25 mouse cellular contexts compared by ENCODE assay signal in the genomic region with DNA sequence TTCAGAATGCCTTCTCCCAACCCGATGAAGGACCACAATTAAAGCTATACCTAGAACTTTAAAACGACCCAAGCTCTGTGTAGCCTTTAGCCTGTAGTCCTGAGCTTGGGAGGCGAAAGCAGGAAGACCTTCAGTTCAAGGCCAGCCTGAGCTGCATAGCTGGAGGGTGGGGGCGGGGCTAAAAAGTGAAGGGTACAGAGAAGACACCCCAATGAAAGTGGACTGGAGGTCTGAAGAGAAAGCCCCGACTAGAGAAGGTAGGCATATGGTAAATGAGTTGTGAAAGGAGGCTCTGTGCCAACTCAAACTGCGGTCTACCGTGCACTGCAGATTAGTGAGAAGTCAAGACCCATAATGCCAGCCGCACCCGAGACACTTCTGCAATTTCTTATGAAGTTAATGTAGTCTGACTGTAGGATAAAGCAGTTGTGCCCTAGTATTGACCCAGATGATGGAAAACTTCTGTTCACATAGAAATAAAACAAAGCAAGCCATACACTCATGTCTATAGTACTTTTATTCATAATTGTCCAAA. TPM values are rescaled to one million over a fixed set of nuclear protein-coding genes. Genes with fewer than 3 reads are reported as not detected.
DNase-seq lines count a peak whose midpoint lies in the region; ATAC-seq and TF ChIP-seq lines count a peak whose summit lies in the region.
"Had no signal": no experiment of that assay in that cellular context is flagged by ENCODE, and none has a peak within 500 bp of the region (broad histone marks: within the 10 kb centered on the region; RNA-seq: fewer than 3 reads in every experiment).

No protein-coding gene starts in this region.

- H3K36me3 ChIP-seq in liver, embryonic 14.5 days (replicated peaks; ENCODE audit: control insufficient read depth, insufficient read depth, low read depth): no peaks in the 10 kb centered on the region; the same call in 1 of the 2 replicates
- H3K36me3 ChIP-seq: hindbrain, embryonic 15.5 days; stomach, embryonic 15.5 days had no signal

- WGBS in liver, embryonic 14.5 days (ENCODE audit: insufficient replicate concordance): 72% methylated on average over 9 of the region's 9 CpGs

- no peak overlapping the region; the same call in 1 of the 2 replicates for H3K9ac ChIP-seq in liver, embryonic 14.5 days (replicated peaks)
- H3K9ac ChIP-seq: forebrain, embryonic 13.5 days; heart, embryonic 13.5 days; hindbrain, embryonic 15.5 days; stomach, embryonic 15.5 days had no signal

- peak overlapping the region; percentile 86 for H3K27ac ChIP-seq in liver, embryonic 14.5 days
- H3K27ac ChIP-seq: forebrain, embryonic 13.5 days; heart, embryonic 13.5 days; hindbrain, embryonic 10.5 days; hindbrain, embryonic 15.5 days; stomach, embryonic 15.5 days had no signal

- peaks cover 38 to 44% of the 10 kb centered on the region in 2 experiments for H3K4me1 ChIP-seq in liver, embryonic 14.5 days (replicated peaks; ENCODE audit: control insufficient read depth in 2 of 2, insufficient read depth in 2 of 2, low read length in 1 of 2)

- peak overlapping the region; percentile 64 for H3K4me2 ChIP-seq in liver, embryonic 14.5 days (ENCODE audit: low read depth)
- H3K4me2 ChIP-seq: forebrain, embryonic 13.5 days; heart, embryonic 13.5 days; hindbrain, embryonic 15.5 days; stomach, embryonic 15.5 days had no signal

- TF ChIP-seq EP300 in liver, embryonic 14.5 days (IDR thresholded peaks at IDR 0.05; ENCODE audit: low read depth): no peak

- no peaks in the 10 kb centered on the region for H3K9me3 ChIP-seq in liver, embryonic 14.5 days (ENCODE audit: control insufficient read depth, low read length)
- H3K9me3 ChIP-seq: forebrain, embryonic 13.5 days; heart, embryonic 13.5 days; hindbrain, embryonic 10.5 days; hindbrain, embryonic 15.5 days; stomach, embryonic 15.5 days had no signal

- DNase-seq in spleen, postnatal 10 days (ENCODE audit: low spot score in 2 of 2): peak; percentile 39 to 59
- DNase-seq in spleen, adult 18-20 months: no peak
- no peak for DNase-seq in liver, embryonic 14.5 days (ENCODE audit: low read depth in 3 of 3, low spot score in 3 of 3)
- no peak for DNase-seq in natural killer cell, adult 2 months (ENCODE audit: low spot score in 2 of 2)
- DNase-seq in thymus, postnatal 14 days: no peak
- DNase-seq: adrenal gland, adult 8-10 months; B cell, adult 2 months; cerebellum, adult 11 months; cerebellum, adult 9-10 months; heart, postnatal 10 days; kidney, adult 11 months; kidney, postnatal 14 days; layer of hippocampus, adult 9-11 months; lung, postnatal 4 days; midbrain, embryonic 14.5 days; right cerebral cortex, adult 18-20 months; thymus, postnatal 4 days had no signal

- peak; percentile 44 for ATAC-seq in erythroblast, adult 5-6 weeks (replicated peaks; ENCODE audit: low FRiP score, poor library complexity, severe bottlenecking)
- ATAC-seq in liver, embryonic 14.5 days (ENCODE audit: insufficient read depth): no peak
- peak; percentile 68 for ATAC-seq in megakaryocyte-erythroid progenitor cell, adult 5-6 weeks (replicated peaks; ENCODE audit: low FRiP score, low TSS enrichment, poor library complexity, severe bottlenecking)
- ATAC-seq: forebrain, embryonic 13.5 days; inflammation-experienced regulatory T-cells, adult 6 months had no signal

- no peaks in the 10 kb centered on the region for H3K27me3 ChIP-seq in liver, embryonic 14.5 days (ENCODE audit: control insufficient read depth, insufficient read depth, low read length)
- H3K27me3 ChIP-seq: forebrain, embryonic 13.5 days; heart, embryonic 13.5 days; hindbrain, embryonic 15.5 days; stomach, embryonic 15.5 days had no signal

- H3K4me3 ChIP-seq in liver, embryonic 14.5 days (ENCODE audit: insufficient read depth in 1 of 2, low read depth in 2 of 2, low read length in 2 of 2): no peak overlapping the region
- H3K4me3 ChIP-seq: forebrain, embryonic 13.5 days; heart, embryonic 13.5 days; hindbrain, embryonic 10.5 days; hindbrain, embryonic 15.5 days; stomach, embryonic 15.5 days had no signal

- no peak for TF ChIP-seq CTCF in liver, embryonic 14.5 days (IDR thresholded peaks at IDR 0.05; ENCODE audit: low read depth)

RNA-seq across cellular contexts. Expression of a gene that starts 37.1 kb away (rescaled TPM):
- total RNA-seq in erythroblast, adult 5-6 weeks (2015; ENCODE audit: low replicate concordance): 89.2 and 96.3 TPM in 2 replicates
- total RNA-seq in erythroblast, adult 5-6 weeks (2017; ENCODE audit: low replicate concordance): 68.1 and 85.5 TPM in 2 replicates
- 16.5 TPM in 2 replicates for polyA plus RNA-seq in liver, embryonic 14.5 days (2012; rRNA removed)
- polyA plus RNA-seq in liver, embryonic 14.5 days (2014; fragmentation: Nextera tagmentation; extraction: Ambion mirVana): 32.7 and 34.0 TPM in 2 replicates
- total RNA-seq in megakaryocyte-erythroid progenitor cell, adult 5-6 weeks (2014; fragmentation: Nextera tagmentation): 9.7 and 17.3 TPM in 2 replicates
- total RNA-seq in megakaryocyte-erythroid progenitor cell, adult 5-6 weeks (2017): 8.3 and 19.3 TPM in 2 replicates

Comparison
In these comparisons a context has a peak if more than half of its experiments do, and no peak if none do; other contexts are left out.
1. DNase-seq: peak in spleen, postnatal 10 days (2 of 2); none in spleen, adult 18-20 months (0 of 2), liver, embryonic 14.5 days (0 of 3), natural killer cell, adult 2 months (0 of 2) and thymus, postnatal 14 days (single experiment).